Mouse (Mus musculus) intestine, embryonic 14.5 days (tissue): Measurements from ENCODE around the gene Rnf222. TPM values are rescaled to one million over a fixed set of nuclear protein-coding genes. Genes with fewer than 3 reads are reported as not detected.

ENCODE experiments used
- ATAC-seq: fragments of 200-750 bp; cut with Nextera tagmentation; replicated peaks from 2 replicates; pipeline ENCODE4 v1.8.0; 2017; ENCODE audit warnings: low read depth, moderate number of reproducible peaks, moderate TSS enrichment, moderate library complexity; ENCODE audit not compliant: low FRiP score, low TSS enrichment
- DNase-seq: peaks from one replicate; pipeline ENCODE4 v3.0.0-alpha.2; 2018; ENCODE audit warnings: low spot score
- H3K27ac ChIP-seq: fragments of 300-500 bp; sonication (generic); 2 replicates; pipeline ENCODE4 v1.5.1; 2014; ENCODE audit warnings: low read depth, mild to moderate bottlenecking, control low read depth
- H3K27me3 ChIP-seq: fragments of 300-500 bp; sonication (generic); replicated peaks from 2 replicates; pipeline ENCODE4 v1.6.1; 2014; ENCODE audit warnings: low read length, control low read depth; ENCODE audit not compliant: control insufficient read depth, insufficient read depth
- H3K36me3 ChIP-seq: fragments of 300-500 bp; sonication (generic); 2 replicates; pipeline ENCODE4 v1.6.1; 2014; ENCODE audit warnings: low read length, control low read depth; ENCODE audit not compliant: control insufficient read depth, insufficient read depth
- H3K4me1 ChIP-seq: fragments of 300-500 bp; sonication (generic); replicated peaks from 2 replicates; pipeline ENCODE4 v1.6.1; 2014; ENCODE audit warnings: low read length, control low read depth, mixed read lengths; ENCODE audit not compliant: control insufficient read depth, insufficient read depth
- H3K4me2 ChIP-seq: fragments of 300-500 bp; sonication (generic); 2 replicates; pipeline ENCODE4 v1.6.1; 2014; ENCODE audit warnings: low read length
- H3K4me3 ChIP-seq: fragments of 300-500 bp; sonication (generic); 2 replicates; pipeline ENCODE4 v1.5.1; 2014; ENCODE audit warnings: low read depth, low read length, control low read depth, mixed read lengths
- H3K9ac ChIP-seq: fragments of 300-500 bp; sonication (generic); 2 replicates; pipeline ENCODE4 v1.6.1; 2014; ENCODE audit warnings: mild to moderate bottlenecking, low read length
- H3K9me3 ChIP-seq: fragments of 300-500 bp; sonication (generic); 2 replicates; pipeline ENCODE4 v1.6.1; 2016; ENCODE audit warnings: low read length, control low read depth; ENCODE audit not compliant: control insufficient read depth
- WGBS: fragments of 180-500 bp; shearing (Covaris S2); extraction: QIAGEN DNeasy Blood & Tissue Kit; methylation state at CpG from one replicate; pipeline ENCODE4 v1.1.7; 2014; 5-methylcytosine and 5-hydroxymethylcytosine counted together
- polyA plus RNA-seq: library from polyadenylated mRNA; unstranded; fragments of >200 nt; fragmentation: Nextera tagmentation; extraction: Ambion mirVana; gene quantifications from 2 replicates; pipeline ENCODE4 v1.2.1, GENCODE M21; 2014

Rnf222 gene
- polyA plus RNA-seq, 1 experiment from 2014 or later: 0.11 TPM

- Histone ChIP-seq H3K9ac (peak overlapping the region; percentile 96), H3K9me3 (no peaks in the 10 kb centered on the region), H3K4me3 (peak overlapping the region; percentile 99), H3K27ac (peak overlapping the region; percentile 87; the same call in 1 of the 2 replicates), H3K4me2 (peak overlapping the region; percentile 76), H3K27me3 (no peaks in the 10 kb centered on the region), H3K36me3 (peaks cover 43% of the 10 kb centered on the region), H3K4me1 (peaks cover 6% of the 10 kb centered on the region)
- ATAC-seq (no peak), DNase-seq (no peak)
- WGBS: 2% methylated on average over 11 of the region's 11 CpGs
Measured at GRCm38 (mm10) chr11:68902367-68902766, 14.0 kb downstream of the Rnf222 start.

DNA sequence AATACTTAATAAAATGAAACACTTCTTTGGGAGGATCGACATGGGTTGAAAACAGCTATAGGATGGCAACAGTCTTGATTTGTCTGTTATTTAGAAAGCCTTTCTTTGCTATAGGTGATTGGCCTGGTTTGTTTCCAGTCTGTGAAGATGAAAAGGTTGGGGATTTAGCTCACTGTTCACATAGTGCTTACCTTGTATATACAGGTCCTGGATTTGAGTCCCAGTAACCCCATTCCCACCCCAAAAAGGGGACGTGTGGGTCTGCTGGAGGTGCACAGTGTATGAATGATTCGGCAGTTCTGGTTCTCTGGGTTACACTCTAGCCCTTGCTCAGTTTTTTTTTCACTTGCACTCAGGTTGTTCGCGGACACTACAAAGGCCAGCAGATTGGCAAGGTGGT is 14.5 kb downstream of the Rnf222 start:
- H3K9me3 ChIP-seq: no peaks in the 10 kb centered on the region
- peaks cover 6% of the 10 kb centered on the region for H3K4me1 ChIP-seq
- H3K27me3 ChIP-seq: no peaks in the 10 kb centered on the region
- WGBS: 87% methylated on average over 5 of the region's 5 CpGs
- peak overlapping the region; percentile 76 for H3K4me2 ChIP-seq
- H3K36me3 ChIP-seq: peaks cover 43% of the 10 kb centered on the region
- H3K9ac ChIP-seq: peak overlapping the region; percentile 96
- no peak for DNase-seq
- ATAC-seq: no peak
- no peak overlapping the region for H3K27ac ChIP-seq
- H3K4me3 ChIP-seq: peak overlapping the region; percentile 99

DNA sequence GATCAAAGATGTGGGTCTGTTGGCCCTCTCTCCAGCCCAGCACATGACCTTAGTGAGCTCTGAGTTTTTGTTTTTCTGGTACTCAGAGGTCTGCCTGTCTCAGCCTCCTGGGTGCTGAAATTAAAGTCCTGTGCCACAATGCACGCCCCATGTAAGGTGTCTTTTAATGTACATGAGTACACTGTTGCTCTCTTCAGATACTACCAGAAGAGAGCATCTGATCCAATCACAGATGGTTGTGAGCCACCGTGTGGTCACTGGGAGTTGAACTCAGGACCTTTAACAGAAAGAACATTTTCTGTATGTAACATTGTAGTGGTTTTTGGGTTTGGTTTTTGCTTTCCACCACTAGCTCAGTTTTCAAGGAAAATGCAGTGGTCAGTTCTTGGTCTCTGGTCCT is 15.4 kb downstream of the Rnf222 start:
- ATAC-seq (no peak), DNase-seq (no peak)
- Histone ChIP-seq H3K27ac (no peak overlapping the region), H3K9ac (no peak overlapping the region), H3K36me3 (peaks cover 43% of the 10 kb centered on the region), H3K27me3 (no peaks in the 10 kb centered on the region), H3K4me2 (no peak overlapping the region), H3K4me3 (no peak overlapping the region), H3K4me1 (peaks cover 6% of the 10 kb centered on the region), H3K9me3 (no peaks in the 10 kb centered on the region)
- 98% methylated on average over 2 of the region's 2 CpGs for WGBS

GRCm38 (mm10) chr11:68904375-68905137 is 16.2 kb downstream of the Rnf222 start:
- no peak overlapping the region for H3K4me3 ChIP-seq
- no peaks in the 10 kb centered on the region for H3K9me3 ChIP-seq
- H3K36me3 ChIP-seq: peaks cover 43% of the 10 kb centered on the region
- 85% methylated on average over 8 of the region's 8 CpGs for WGBS
- H3K27ac ChIP-seq: no peak overlapping the region
- H3K27me3 ChIP-seq: no peaks in the 10 kb centered on the region
- no peak overlapping the region for H3K9ac ChIP-seq
- DNase-seq (peak; percentile 91), ATAC-seq (no peak)
- no peak overlapping the region for H3K4me2 ChIP-seq
- peaks cover 6% of the 10 kb centered on the region for H3K4me1 ChIP-seq

GRCm38 (mm10) chr11:68905138-68905531 is 16.8 kb downstream of the Rnf222 start:
- no peaks in the 10 kb centered on the region for H3K27me3 ChIP-seq
- H3K4me2 ChIP-seq: no peak overlapping the region
- peaks cover 6% of the 10 kb centered on the region for H3K4me1 ChIP-seq
- DNase-seq (no peak), ATAC-seq (no peak)
- H3K9me3 ChIP-seq: no peaks in the 10 kb centered on the region
- no peak overlapping the region for H3K9ac ChIP-seq
- H3K27ac ChIP-seq: no peak overlapping the region
- no peak overlapping the region for H3K4me3 ChIP-seq
- peaks cover 43% of the 10 kb centered on the region for H3K36me3 ChIP-seq
- WGBS: 83% methylated on average over 3 of the region's 3 CpGs

DNA sequence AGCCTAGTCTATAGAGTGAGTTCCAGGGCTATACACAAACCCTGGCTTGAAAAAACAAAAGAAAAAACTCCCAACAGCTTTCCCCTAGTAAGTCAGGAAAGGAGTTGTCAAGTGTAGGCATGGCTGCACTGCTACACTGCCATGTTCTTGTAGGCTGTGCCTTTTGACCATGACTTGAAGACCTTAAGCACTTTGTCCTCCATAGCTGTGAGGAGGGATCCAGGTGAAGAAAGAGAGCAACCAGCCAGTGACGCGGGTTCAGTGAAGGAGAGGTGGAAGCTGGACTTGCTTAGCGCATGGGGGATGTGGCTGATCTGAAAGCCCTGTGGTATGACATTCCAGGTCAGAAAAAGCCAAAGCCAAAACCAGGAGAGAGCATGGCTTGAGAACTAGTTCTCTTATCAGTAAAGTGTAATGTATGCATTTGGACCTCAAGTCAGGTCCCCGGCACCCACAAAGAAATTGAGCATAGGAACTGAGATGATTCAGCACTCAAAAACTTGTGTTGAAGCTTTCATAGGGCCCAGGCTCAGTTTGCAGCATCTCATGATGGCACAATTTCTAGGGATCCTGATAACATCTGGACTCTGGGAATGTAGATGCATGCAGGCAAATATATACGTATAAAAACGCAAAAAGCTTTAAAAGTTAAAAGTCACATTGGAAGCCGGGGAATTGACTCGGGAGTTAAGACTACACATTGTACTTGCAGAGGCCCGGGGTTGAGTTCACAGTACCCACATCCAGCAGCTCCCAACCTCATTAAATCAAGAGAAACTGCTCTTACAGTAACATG is 17.5 kb downstream of the Rnf222 start:
- Histone ChIP-seq H3K36me3 (peaks cover 43% of the 10 kb centered on the region), H3K4me2 (no peak overlapping the region), H3K4me1 (peaks cover 6% of the 10 kb centered on the region), H3K9ac (no peak overlapping the region), H3K27me3 (no peaks in the 10 kb centered on the region), H3K27ac (0 out of 2 replicates have a peak overlapping the region, but pooled peaks have one; percentile 7), H3K4me3 (no peak overlapping the region), H3K9me3 (no peaks in the 10 kb centered on the region)
- ATAC-seq (no peak), DNase-seq (no peak)
- WGBS: 88% methylated on average over 9 of the region's 9 CpGs

- Histone ChIP-seq H3K4me2 (no peak overlapping the region), H3K27me3 (no peaks in the 10 kb centered on the region), H3K9me3 (no peaks in the 10 kb centered on the region), H3K27ac (0 out of 2 replicates have a peak overlapping the region, but pooled peaks have one; percentile 7), H3K4me3 (no peak overlapping the region), H3K9ac (no peak overlapping the region), H3K4me1 (peaks cover 8% of the 10 kb centered on the region), H3K36me3 (peaks cover 43% of the 10 kb centered on the region)
- DNase-seq (peak; percentile 59), ATAC-seq (no peak)
- 69% methylated on average over 4 of the region's 4 CpGs for WGBS
Measured at GRCm38 (mm10) chr11:68906461-68906790, 18.1 kb downstream of the Rnf222 start.

DNA sequence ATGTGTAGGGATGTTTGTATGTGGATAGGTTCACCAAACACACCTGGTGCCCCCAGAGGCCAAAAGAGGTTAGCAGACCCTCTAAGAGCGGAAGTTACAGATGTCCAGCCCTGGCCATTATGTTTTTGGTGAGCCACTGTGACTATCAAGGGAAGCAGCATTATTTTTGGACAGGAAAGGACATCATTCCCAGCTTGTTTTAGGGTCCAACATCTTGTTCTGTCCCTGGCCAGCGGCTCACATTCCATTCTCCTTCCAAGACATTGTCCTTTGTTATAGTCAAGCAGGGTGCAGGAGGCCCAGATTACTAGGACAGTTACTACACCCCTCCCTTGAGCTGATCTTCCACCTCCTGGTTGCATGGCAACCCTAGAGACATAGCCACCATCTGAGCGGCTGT is 18.9 kb downstream of the Rnf222 start:
- ATAC-seq (no peak), DNase-seq (no peak)
- Histone ChIP-seq H3K36me3 (peaks cover 43% of the 10 kb centered on the region), H3K27me3 (no peaks in the 10 kb centered on the region), H3K9ac (no peak overlapping the region), H3K27ac (no peak overlapping the region), H3K4me1 (peaks cover 8% of the 10 kb centered on the region), H3K4me2 (no peak overlapping the region), H3K9me3 (no peaks in the 10 kb centered on the region), H3K4me3 (no peak overlapping the region)
- WGBS: 82% methylated on average over 3 of the region's 3 CpGs
